Comparison of ENCODE assay signal across 22 mouse cellular contexts in the genomic region with DNA sequence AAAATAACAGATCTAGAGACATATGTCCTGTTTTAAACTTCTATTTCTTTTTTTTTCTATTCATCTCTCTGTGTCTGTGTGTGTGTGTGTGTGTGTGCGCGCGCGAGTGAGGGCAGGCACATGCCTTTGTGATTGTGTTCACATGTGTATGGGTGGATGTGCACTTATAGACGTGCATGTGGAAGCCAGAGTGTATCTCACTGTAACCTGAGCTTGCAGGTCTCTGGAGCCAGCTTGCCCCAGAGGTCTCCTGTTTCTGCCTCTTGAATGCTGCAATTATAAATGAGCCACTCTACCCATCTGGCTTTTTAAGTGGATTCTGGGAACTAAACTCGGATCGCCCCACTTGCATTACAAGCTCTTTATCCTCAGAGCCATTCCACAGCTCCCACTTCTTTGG.
DNase-seq lines count a peak whose midpoint lies in the region; ATAC-seq lines count a peak whose summit lies in the region.
"Had no signal": no experiment of that assay in that cellular context is flagged by ENCODE, and none has a peak within 500 bp of the region (broad histone marks: within the 10 kb centered on the region; RNA-seq: fewer than 3 reads in every experiment).

No protein-coding gene starts in this region.

- no peak for DNase-seq in frontal cortex, postnatal 10 days (ENCODE audit: low spot score in 2 of 2)
- peak; percentile 8 for DNase-seq in NIH3T3 (ENCODE audit: low read depth)
- DNase-seq in embryonic facial prominence, embryonic 11.5 days (ENCODE audit: low spot score), result peak; percentile 48
- peak; percentile 34 for DNase-seq in limb, embryonic 10.5 days (ENCODE audit: low spot score)
- DNase-seq in kidney, postnatal 14 days, result no peak
- DNase-seq in right cerebral cortex, postnatal 36 days (ENCODE audit: low spot score in 2 of 2), result no peak
- no peak for DNase-seq in testis, postnatal 10 days (ENCODE audit: low spot score)
- DNase-seq: adrenal gland, postnatal 36 days; cerebellum, adult 8-10 months; heart, postnatal 4 days; kidney, adult 8-10 months; kidney, postnatal 25 days; liver, embryonic 13.5 days had no signal

- no peak overlapping the region for H3K9ac ChIP-seq in embryonic facial prominence, embryonic 11.5 days (replicated peaks; ENCODE audit: low read length)
- H3K9ac ChIP-seq: forebrain, embryonic 15.5 days; heart, embryonic 13.5 days; limb, embryonic 13.5 days; liver, embryonic 13.5 days; lung, embryonic 15.5 days; midbrain, embryonic 13.5 days; neural tube, embryonic 12.5 days had no signal

- ATAC-seq in frontal cortex, adult (ENCODE audit: low TSS enrichment), result 0 out of 2 replicates have a peak, but pooled peaks have one; percentile 14
- peak; percentile 52 for ATAC-seq in embryonic facial prominence, embryonic 11.5 days (replicated peaks; ENCODE audit: insufficient number of reproducible peaks, low FRiP score, low TSS enrichment, low read depth)
- ATAC-seq: midbrain, embryonic 13.5 days had no signal

- 49% methylated on average over 7 of the region's 7 CpGs for WGBS in embryonic facial prominence, embryonic 11.5 days
- WGBS in limb, embryonic 10.5 days, result 74% methylated on average over 7 of the region's 7 CpGs

- no peaks in the 10 kb centered on the region for H3K9me3 ChIP-seq in embryonic facial prominence, embryonic 11.5 days (replicated peaks; ENCODE audit: control insufficient read depth, low read length)
- no peaks in the 10 kb centered on the region for H3K9me3 ChIP-seq in limb, embryonic 10.5 days (replicated peaks)
- H3K9me3 ChIP-seq: forebrain, embryonic 15.5 days; liver, embryonic 13.5 days; lung, embryonic 15.5 days; midbrain, embryonic 13.5 days; neural tube, embryonic 12.5 days had no signal

- H3K4me3 ChIP-seq in embryonic facial prominence, embryonic 11.5 days (ENCODE audit: low read depth, low read length), result no peak overlapping the region
- no peak overlapping the region for H3K4me3 ChIP-seq in limb, embryonic 10.5 days
- H3K4me3 ChIP-seq: forebrain, embryonic 15.5 days; heart, embryonic 13.5 days; left cerebral cortex, adult 2 months; limb, embryonic 13.5 days; liver, embryonic 13.5 days; lung, embryonic 15.5 days; midbrain, embryonic 13.5 days; neural tube, embryonic 12.5 days had no signal

- no peaks in the 10 kb centered on the region for H3K36me3 ChIP-seq in embryonic facial prominence, embryonic 11.5 days (replicated peaks; ENCODE audit: control insufficient read depth, insufficient read depth, low read depth, low read length)
- no peaks in the 10 kb centered on the region for H3K36me3 ChIP-seq in limb, embryonic 10.5 days
- H3K36me3 ChIP-seq: forebrain, embryonic 15.5 days; heart, embryonic 13.5 days; limb, embryonic 13.5 days; liver, embryonic 13.5 days; lung, embryonic 15.5 days; midbrain, embryonic 13.5 days; neural tube, embryonic 12.5 days had no signal

- no peak overlapping the region for H3K4me2 ChIP-seq in embryonic facial prominence, embryonic 11.5 days (ENCODE audit: low read depth, low read length)
- H3K4me2 ChIP-seq: forebrain, embryonic 15.5 days; heart, embryonic 13.5 days; limb, embryonic 13.5 days; liver, embryonic 13.5 days; lung, embryonic 15.5 days; midbrain, embryonic 13.5 days; neural tube, embryonic 12.5 days had no signal

- H3K27me3 ChIP-seq in embryonic facial prominence, embryonic 11.5 days (ENCODE audit: control insufficient read depth, insufficient read depth, low read length), result no peaks in the 10 kb centered on the region
- no peaks in the 10 kb centered on the region for H3K27me3 ChIP-seq in limb, embryonic 10.5 days (ENCODE audit: low read depth, poor library complexity, severe bottlenecking)
- H3K27me3 ChIP-seq: CH12.LX; forebrain, embryonic 15.5 days; heart, embryonic 13.5 days; limb, embryonic 13.5 days; liver, embryonic 13.5 days; lung, embryonic 15.5 days; midbrain, embryonic 13.5 days; neural tube, embryonic 12.5 days had no signal

- no peak overlapping the region for H3K27ac ChIP-seq in embryonic facial prominence, embryonic 11.5 days (replicated peaks; ENCODE audit: low read depth, low read length)
- no peak overlapping the region for H3K27ac ChIP-seq in limb, embryonic 10.5 days
- H3K27ac ChIP-seq: heart, embryonic 13.5 days; left cerebral cortex, adult 2 months; limb, embryonic 13.5 days; liver, embryonic 13.5 days; lung, embryonic 15.5 days; midbrain, embryonic 13.5 days; neural tube, embryonic 12.5 days had no signal

- no peaks in the 10 kb centered on the region; the same call in 1 of the 2 replicates for H3K4me1 ChIP-seq in embryonic facial prominence, embryonic 11.5 days (ENCODE audit: control insufficient read depth, insufficient read depth, low read length)
- peaks cover 16% of the 10 kb centered on the region for H3K4me1 ChIP-seq in limb, embryonic 10.5 days
- H3K4me1 ChIP-seq: heart, embryonic 13.5 days; liver, embryonic 13.5 days; lung, embryonic 15.5 days; neural tube, embryonic 12.5 days had no signal

Comparison
In these comparisons a context has a peak if more than half of its experiments do, and no peak if none do; other contexts are left out.
1. DNase-seq: peak in NIH3T3 (single experiment), embryonic facial prominence, embryonic 11.5 days (single experiment) and limb, embryonic 10.5 days (single experiment); none in frontal cortex, postnatal 10 days (0 of 2), kidney, postnatal 14 days (single experiment), right cerebral cortex, postnatal 36 days (0 of 2) and testis, postnatal 10 days (single experiment).